Mouse (Mus musculus) midbrain, embryonic 13.5 days (tissue): ENCODE data around the gene Myh7. TPM values are rescaled to one million over a fixed set of nuclear protein-coding genes. Genes with fewer than 3 reads are reported as not detected.
"Not testable (repeated sequence)": the region's sequence is repeated elsewhere in the genome, so short reads cannot be mapped to it uniquely, and the experiment has no call there.

ENCODE experiments used
- ATAC-seq: fragments of 200-750 bp; cut with Nextera tagmentation; 2 replicates; pipeline ENCODE4 v1.8.0; 2017; ENCODE audit warnings: mild to moderate bottlenecking, moderate TSS enrichment, moderate library complexity
- H3K27ac ChIP-seq: fragments of 300-500 bp; sonication (generic); 2 replicates; pipeline ENCODE4 v1.5.1; 2015; ENCODE audit warnings: inconsistent platforms, mild to moderate bottlenecking, moderate library complexity
- H3K27me3 ChIP-seq: fragments of 300-500 bp; sonication (generic); 2 replicates; pipeline ENCODE4 v1.6.1; 2015; ENCODE audit warnings: mild to moderate bottlenecking, inconsistent platforms
- H3K36me3 ChIP-seq: fragments of 300-500 bp; sonication (generic); 2 replicates; pipeline ENCODE4 v1.6.1; 2015; ENCODE audit warnings: mild to moderate bottlenecking, inconsistent platforms
- H3K4me1 ChIP-seq: fragments of 300-500 bp; sonication (generic); replicated peaks from 2 replicates; pipeline ENCODE4 v1.6.1; 2015; ENCODE audit warnings: inconsistent platforms
- H3K4me2 ChIP-seq: fragments of 300-500 bp; sonication (generic); replicated peaks from 2 replicates; pipeline ENCODE4 v1.6.1; 2015; ENCODE audit warnings: moderate library complexity, mild to moderate bottlenecking, inconsistent platforms
- H3K4me3 ChIP-seq: fragments of 300-500 bp; sonication (generic); replicated peaks from 2 replicates; pipeline ENCODE4 v1.5.1; 2015; ENCODE audit warnings: mild to moderate bottlenecking, inconsistent platforms
- H3K9ac ChIP-seq: fragments of 300-500 bp; sonication (generic); replicated peaks from 2 replicates; pipeline ENCODE4 v1.6.1; 2015; ENCODE audit warnings: mild to moderate bottlenecking, inconsistent platforms
- H3K9me3 ChIP-seq: fragments of 300-500 bp; sonication (generic); 2 replicates; pipeline ENCODE4 v1.6.1; 2016; ENCODE audit warnings: mild to moderate bottlenecking, inconsistent platforms
- WGBS: fragments of 180-500 bp; shearing (Covaris S2); methylation state at CpG from one replicate; pipeline ENCODE4 v1.1.7; 2015; 5-methylcytosine and 5-hydroxymethylcytosine counted together
- polyA plus RNA-seq: library from polyadenylated mRNA; unstranded; fragments of >200 nt; fragmentation: Nextera tagmentation; extraction: Ambion mirVana; gene quantifications from 2 replicates; pipeline ENCODE4 v1.2.1, GENCODE M21; 2015

The Myh7 gene
- polyA plus RNA-seq, 1 experiment from 2014 or later, result 4.6 TPM

DNA sequence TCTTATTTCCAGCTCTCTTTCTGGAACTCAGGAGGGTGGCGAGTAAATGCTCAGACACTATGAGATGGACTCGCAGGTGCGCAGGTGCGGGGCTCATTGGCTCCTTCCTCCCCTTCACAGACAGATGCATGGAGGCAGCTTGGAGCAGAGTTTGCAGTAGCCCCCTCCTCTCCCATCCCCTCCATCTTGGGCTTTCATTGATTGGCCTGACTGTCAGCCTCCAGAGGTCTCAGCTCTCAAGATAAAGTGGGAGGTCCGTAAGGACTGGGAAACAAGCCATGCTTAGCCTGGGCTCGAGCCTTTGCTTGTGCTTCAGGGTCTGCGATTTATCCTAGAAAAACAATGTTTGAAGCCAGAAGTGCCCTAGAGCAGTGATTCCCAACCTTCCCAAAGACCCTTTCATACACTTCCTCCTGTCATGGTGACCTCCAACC is 8.3 kb upstream of the Myh7 start:
- H3K4me3 ChIP-seq, result no peak overlapping the region
- H3K36me3 ChIP-seq, result no peaks in the 10 kb centered on the region
- peaks cover 14% of the 10 kb centered on the region for H3K4me1 ChIP-seq
- ATAC-seq, result no peak
- no peak overlapping the region for H3K27ac ChIP-seq
- WGBS, result 74% methylated on average over 7 of the region's 7 CpGs
- no peaks in the 10 kb centered on the region for H3K27me3 ChIP-seq
- no peak overlapping the region for H3K4me2 ChIP-seq
- no peak overlapping the region for H3K9ac ChIP-seq
- no peaks in the 10 kb centered on the region for H3K9me3 ChIP-seq

DNA sequence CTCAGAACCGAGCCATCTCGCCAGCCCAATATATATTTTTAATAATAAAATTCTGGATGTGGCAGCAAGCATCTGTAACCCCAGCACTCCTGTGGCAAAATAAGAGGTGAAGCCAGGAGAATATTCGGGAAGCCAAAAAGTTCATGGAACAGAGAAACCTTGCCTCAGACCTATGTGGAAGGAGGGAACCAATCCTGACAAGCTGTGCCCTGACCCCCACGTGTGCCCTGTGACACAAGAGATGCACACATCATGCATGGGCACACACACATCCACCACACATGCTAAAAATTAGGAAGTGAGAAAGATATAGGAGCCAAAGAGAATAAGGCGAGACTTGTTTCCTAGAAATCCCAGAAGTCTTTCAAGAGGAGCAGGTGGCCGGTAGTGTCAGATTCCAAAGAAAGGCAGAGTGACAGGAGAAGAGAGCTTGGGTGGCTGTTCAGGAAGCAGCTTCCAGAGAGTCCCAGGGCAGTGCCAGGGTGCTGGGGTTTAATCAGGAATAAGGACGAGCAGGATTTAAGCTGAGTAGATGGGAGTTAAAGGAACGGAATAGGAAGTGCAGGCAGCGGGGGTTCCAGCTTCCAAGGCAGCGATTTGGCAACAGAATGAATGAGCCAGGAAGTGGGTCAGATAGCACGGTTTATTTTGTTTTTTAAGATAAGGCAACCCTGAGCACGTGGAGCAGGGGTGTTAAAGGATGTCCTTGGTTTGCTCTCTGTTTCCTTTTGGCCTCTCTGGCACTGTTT is 7.7 kb upstream of the Myh7 start:
- Histone ChIP-seq H3K27me3 (no peaks in the 10 kb centered on the region), H3K4me1 (peaks cover 19% of the 10 kb centered on the region), H3K4me3 (no peak overlapping the region), H3K9me3 (no peaks in the 10 kb centered on the region), H3K4me2 (no peak overlapping the region), H3K27ac (no peak overlapping the region), H3K36me3 (no peaks in the 10 kb centered on the region), H3K9ac (no peak overlapping the region)
- ATAC-seq, result no peak
- 60% methylated on average over 12 of the region's 12 CpGs for WGBS

- H3K27ac ChIP-seq, result no peak overlapping the region
- H3K4me2 ChIP-seq, result no peak overlapping the region
- peaks cover 26% of the 10 kb centered on the region for H3K4me1 ChIP-seq
- H3K9ac ChIP-seq, result no peak overlapping the region
- no peaks in the 10 kb centered on the region for H3K36me3 ChIP-seq
- no peak overlapping the region for H3K4me3 ChIP-seq
- no peak for ATAC-seq
- 98% methylated on average over 2 of the region's 2 CpGs for WGBS
- no peaks in the 10 kb centered on the region for H3K9me3 ChIP-seq
- H3K27me3 ChIP-seq, result no peaks in the 10 kb centered on the region
Measured at GRCm38 (mm10) chr14:55001446-55001845, 7.0 kb upstream of the Myh7 start.

DNA sequence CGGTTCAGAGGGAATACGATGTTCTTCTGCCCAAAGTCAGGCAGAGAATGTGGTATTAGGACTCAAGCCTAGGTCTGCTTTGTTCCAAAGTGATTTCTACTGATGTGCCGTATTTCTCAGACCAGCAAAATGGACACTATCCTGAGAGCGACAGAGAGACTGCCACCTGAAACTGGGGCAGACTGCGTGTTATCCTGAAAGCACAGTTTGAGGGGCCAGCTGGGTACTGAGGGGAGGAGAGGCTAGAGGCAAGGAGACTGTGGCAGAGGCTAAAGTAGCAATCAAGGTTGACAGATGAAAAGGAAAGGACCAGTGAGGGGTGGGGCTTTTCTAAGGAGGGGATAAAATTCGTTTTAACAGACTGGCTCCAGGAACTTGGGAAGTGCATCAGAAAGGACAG is 6.4 kb upstream of the Myh7 start:
- no peaks in the 10 kb centered on the region for H3K27me3 ChIP-seq
- H3K4me3 ChIP-seq, result no peak overlapping the region
- H3K27ac ChIP-seq, result no peak overlapping the region
- ATAC-seq, result no peak
- H3K4me1 ChIP-seq, result peaks cover 32% of the 10 kb centered on the region
- 84% methylated on average over 6 of the region's 6 CpGs for WGBS
- no peaks in the 10 kb centered on the region for H3K9me3 ChIP-seq
- no peak overlapping the region for H3K4me2 ChIP-seq
- no peak overlapping the region for H3K9ac ChIP-seq
- H3K36me3 ChIP-seq, result no peaks in the 10 kb centered on the region

- 85% methylated on average over 5 of the region's 5 CpGs for WGBS
- H3K27me3 ChIP-seq, H3K4me3 ChIP-seq, H3K9me3 ChIP-seq, H3K4me2 ChIP-seq, ATAC-seq, H3K36me3 ChIP-seq, H3K27ac ChIP-seq, H3K9ac ChIP-seq: not testable (repeated sequence)
- peaks cover 42% of the 10 kb centered on the region for H3K4me1 ChIP-seq
Measured at GRCm38 (mm10) chr14:54999868-55000267, 5.4 kb upstream of the Myh7 start.

- Histone ChIP-seq H3K27me3 (no peaks in the 10 kb centered on the region), H3K9me3 (no peaks in the 10 kb centered on the region), H3K9ac (no peak overlapping the region), H3K36me3 (no peaks in the 10 kb centered on the region), H3K4me2 (no peak overlapping the region), H3K4me1 (peaks cover 42% of the 10 kb centered on the region), H3K27ac (no peak overlapping the region), H3K4me3 (no peak overlapping the region)
- no peak for ATAC-seq
Measured at GRCm38 (mm10) chr14:54998680-54999079, 4.3 kb upstream of the Myh7 start.

DNA sequence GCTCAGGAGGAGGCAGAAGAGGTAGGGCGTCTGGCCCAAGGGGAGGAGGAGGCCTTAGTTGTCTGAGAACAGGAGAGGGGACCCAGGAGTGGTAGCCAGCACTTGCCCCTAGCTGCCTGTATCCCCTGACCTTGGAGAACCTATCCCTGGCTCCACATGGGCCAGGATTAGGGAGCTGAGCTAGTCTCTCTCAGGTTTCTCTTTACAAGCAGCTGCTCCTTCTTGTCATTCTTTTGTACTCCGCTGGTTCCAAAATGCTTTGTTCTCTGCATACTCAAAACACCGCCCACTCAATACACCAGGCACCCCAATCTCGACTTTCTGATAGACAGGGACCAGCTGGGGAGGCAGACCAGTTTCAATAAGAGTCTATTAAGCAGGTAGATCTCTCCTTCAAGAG is 2.9 kb upstream of the Myh7 start:
- H3K27ac ChIP-seq, result 0 out of 2 replicates have a peak overlapping the region, but pooled peaks have one; percentile 30
- no peaks in the 10 kb centered on the region for H3K36me3 ChIP-seq
- WGBS, result 28% methylated on average over 4 of the region's 4 CpGs
- H3K4me1 ChIP-seq, result peaks cover 40% of the 10 kb centered on the region
- no peak for ATAC-seq
- no peaks in the 10 kb centered on the region for H3K27me3 ChIP-seq
- H3K9ac ChIP-seq, result no peak overlapping the region
- no peak overlapping the region for H3K4me2 ChIP-seq
- no peak overlapping the region for H3K4me3 ChIP-seq
- H3K9me3 ChIP-seq, result no peaks in the 10 kb centered on the region

- no peak for ATAC-seq
- peak overlapping the region; percentile 94; the same call in 1 of the 2 replicates for H3K27ac ChIP-seq
- no peaks in the 10 kb centered on the region for H3K36me3 ChIP-seq
- H3K9ac ChIP-seq, result no peak overlapping the region
- H3K4me1 ChIP-seq, result peaks cover 40% of the 10 kb centered on the region
- H3K4me3 ChIP-seq, result no peak overlapping the region
- no peak overlapping the region for H3K4me2 ChIP-seq
- 36% methylated on average over 9 of the region's 9 CpGs for WGBS
- H3K9me3 ChIP-seq, result no peaks in the 10 kb centered on the region
- no peaks in the 10 kb centered on the region for H3K27me3 ChIP-seq
Measured at GRCm38 (mm10) chr14:54996793-54997192, 2.4 kb upstream of the Myh7 start.

GRCm38 (mm10) chr14:54995457-54996138 is 1.2 kb upstream of the Myh7 start:
- Histone ChIP-seq H3K27me3 (no peaks in the 10 kb centered on the region), H3K27ac (peak overlapping the region; percentile 94), H3K4me1 (peaks cover 40% of the 10 kb centered on the region), H3K4me2 (peak overlapping the region; percentile 24), H3K9ac (peak overlapping the region; percentile 54), H3K4me3 (no peak overlapping the region), H3K36me3 (no peaks in the 10 kb centered on the region), H3K9me3 (no peaks in the 10 kb centered on the region)
- ATAC-seq, result peak; percentile 86
- 17% methylated on average over 14 of the region's 14 CpGs for whole genome bisulfite sequencing

DNA sequence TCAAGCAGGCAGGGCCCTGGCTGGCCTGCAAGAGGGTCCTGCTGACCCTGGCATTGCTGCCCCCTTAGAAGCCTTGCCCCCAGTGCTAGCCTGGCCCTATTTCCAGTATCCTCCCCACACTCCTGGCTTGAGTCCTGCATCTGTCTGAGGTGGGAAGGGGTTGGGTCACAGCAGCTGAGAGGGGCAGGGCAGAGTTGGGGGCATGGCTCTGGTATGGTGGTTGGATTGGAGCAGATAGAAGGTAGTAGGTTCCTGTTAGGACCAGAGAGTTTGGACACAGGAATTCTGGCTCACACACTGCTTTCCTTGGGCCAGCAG is 402 bp upstream of the Myh7 start:
- Histone ChIP-seq H3K4me1 (peaks cover 40% of the 10 kb centered on the region), H3K4me3 (no peak overlapping the region), H3K9ac (0 out of 2 replicates have a peak overlapping the region, but pooled peaks have one; percentile 19), H3K9me3 (no peaks in the 10 kb centered on the region), H3K4me2 (no peak overlapping the region), H3K27me3 (no peaks in the 10 kb centered on the region), H3K27ac (peak overlapping the region; percentile 94), H3K36me3 (no peaks in the 10 kb centered on the region)
- peak; percentile 25 for ATAC-seq

DNA sequence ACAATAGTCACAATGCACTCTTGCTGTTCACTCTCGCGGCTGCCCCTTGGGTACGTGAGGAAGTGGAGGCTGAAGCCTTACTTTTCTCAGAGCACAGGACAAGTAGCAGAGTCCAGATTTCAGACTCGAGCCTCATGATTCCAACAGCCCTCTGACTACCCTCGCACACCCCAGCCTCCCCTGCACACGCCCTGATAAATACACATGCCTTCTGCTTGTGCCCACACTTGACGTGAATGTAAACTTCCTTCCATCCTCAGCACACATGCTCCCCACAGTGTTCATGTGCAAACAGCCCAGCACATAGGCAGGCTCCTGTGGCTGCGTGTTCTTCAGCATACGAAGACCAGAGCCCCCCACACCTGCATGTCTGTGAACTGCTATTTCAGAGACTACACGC is 790 bp downstream of the Myh7 start:
- Histone ChIP-seq H3K4me3 (no peak overlapping the region), H3K27ac (no peak overlapping the region; the same call in 1 of the 2 replicates), H3K4me2 (no peak overlapping the region), H3K9ac (no peak overlapping the region), H3K36me3 (no peaks in the 10 kb centered on the region), H3K4me1 (peaks cover 40% of the 10 kb centered on the region), H3K27me3 (no peaks in the 10 kb centered on the region), H3K9me3 (no peaks in the 10 kb centered on the region)
- no peak for ATAC-seq
- WGBS, result 69% methylated on average over 10 of the region's 10 CpGs

GRCm38 (mm10) chr14:54992196-54992595 is 2.2 kb downstream of the Myh7 start:
- H3K9ac ChIP-seq, result no peak overlapping the region
- no peaks in the 10 kb centered on the region for H3K27me3 ChIP-seq
- WGBS, result 95% methylated on average over 10 of the region's 10 CpGs
- H3K4me1 ChIP-seq, result peaks cover 36% of the 10 kb centered on the region
- no peak overlapping the region for H3K4me2 ChIP-seq
- no peak overlapping the region for H3K27ac ChIP-seq
- no peaks in the 10 kb centered on the region for H3K9me3 ChIP-seq
- H3K4me3 ChIP-seq, result no peak overlapping the region
- no peak for ATAC-seq
- no peaks in the 10 kb centered on the region for H3K36me3 ChIP-seq
